Mouse (Mus musculus) neural tube, embryonic 11.5 days (tissue): ENCODE results near the gene Ptrhd1. TPM values are rescaled to one million over a fixed set of nuclear protein-coding genes. Genes with fewer than 3 reads are reported as not detected.

ENCODE experiments used
- ATAC-seq: fragments of 200-750 bp; cut with Nextera tagmentation; 2 replicates; pipeline ENCODE4 v1.8.0; 2017; ENCODE audit warnings: moderate number of reproducible peaks, mild to moderate bottlenecking, moderate TSS enrichment, moderate library complexity; ENCODE audit not compliant: insufficient read depth, low FRiP score, low TSS enrichment
- DNase-seq: peaks from one replicate; pipeline ENCODE4 v3.0.0-alpha.2; 2015; ENCODE audit warnings: low spot score
- H3K27ac ChIP-seq: fragments of 300-500 bp; sonication (generic); 2 replicates; pipeline ENCODE4 v1.5.1; 2014; ENCODE audit warnings: low read depth, mild to moderate bottlenecking, low read length
- H3K27me3 ChIP-seq: fragments of 300-500 bp; sonication (generic); 2 replicates; pipeline ENCODE4 v1.6.1; 2014; ENCODE audit warnings: mild to moderate bottlenecking, low read length, mixed read lengths; ENCODE audit not compliant: control insufficient read depth, insufficient read depth
- H3K36me3 ChIP-seq: fragments of 300-500 bp; sonication (generic); 2 replicates; pipeline ENCODE4 v1.6.1; 2014; ENCODE audit warnings: mild to moderate bottlenecking, low read length, moderate library complexity, mixed read lengths; ENCODE audit not compliant: control insufficient read depth, insufficient read depth
- H3K4me1 ChIP-seq: fragments of 300-500 bp; sonication (generic); 2 replicates; pipeline ENCODE4 v1.6.1; 2014; ENCODE audit warnings: low read length, mixed read lengths; ENCODE audit not compliant: control insufficient read depth, insufficient read depth
- H3K4me2 ChIP-seq: fragments of 300-500 bp; sonication (generic); 2 replicates; pipeline ENCODE4 v1.6.1; 2014; ENCODE audit warnings: low read depth, mild to moderate bottlenecking, moderate library complexity
- H3K4me3 ChIP-seq: fragments of 300-500 bp; sonication (generic); 2 replicates; pipeline ENCODE4 v1.5.1; 2014; ENCODE audit warnings: low read depth, low read length
- H3K9ac ChIP-seq: fragments of 300-500 bp; sonication (generic); 2 replicates; pipeline ENCODE4 v1.6.1; 2014; ENCODE audit warnings: mild to moderate bottlenecking, low read length
- H3K9me3 ChIP-seq: fragments of 300-500 bp; sonication (generic); 2 replicates; pipeline ENCODE4 v1.6.1; 2016; ENCODE audit warnings: low read length; ENCODE audit not compliant: control insufficient read depth
- WGBS: fragments of 180-500 bp; shearing (Covaris S2); extraction: QIAGEN DNeasy Blood & Tissue Kit; methylation state at CpG from one replicate; pipeline ENCODE4 v1.1.7; 2014; 5-methylcytosine and 5-hydroxymethylcytosine counted together
- polyA plus RNA-seq: library from polyadenylated mRNA; unstranded; fragments of >200 nt; fragmentation: Nextera tagmentation; extraction: Ambion mirVana; gene quantifications from 2 replicates; pipeline ENCODE4 v1.2.1, GENCODE M21; 2014

Ptrhd1 gene
- polyA plus RNA-seq, 1 experiment from 2014 or later = 5.9 TPM

DNA sequence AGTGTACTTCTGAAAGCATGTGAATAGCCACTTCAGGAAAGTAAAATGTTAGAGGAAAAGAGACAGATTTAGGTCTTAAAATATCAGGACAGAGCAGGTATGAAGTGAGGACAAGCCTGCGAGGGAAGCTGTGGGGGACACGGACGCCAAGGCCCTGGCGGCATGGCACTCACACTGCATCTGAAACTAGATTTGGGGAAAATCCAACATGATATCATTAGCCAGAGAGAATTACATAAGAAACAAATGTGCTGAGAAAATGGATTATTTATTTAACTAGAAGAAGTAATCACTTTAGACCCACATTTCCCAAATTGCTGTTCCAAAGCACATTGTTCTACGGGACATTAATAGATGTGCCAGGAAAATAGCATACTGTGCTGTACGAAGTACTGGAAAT, 37.3 kb downstream of the Ptrhd1 start:
- no peak overlapping the region for H3K27ac ChIP-seq
- no peak overlapping the region for H3K4me3 ChIP-seq
- no peaks in the 10 kb centered on the region for H3K27me3 ChIP-seq
- DNase-seq (no peak), ATAC-seq (no peak)
- H3K9me3 ChIP-seq = no peaks in the 10 kb centered on the region
- H3K36me3 ChIP-seq = peaks cover 4% of the 10 kb centered on the region; the same call in 1 of the 2 replicates
- H3K9ac ChIP-seq = no peak overlapping the region
- 95% methylated on average over 6 of the region's 6 CpGs for WGBS
- H3K4me2 ChIP-seq = no peak overlapping the region
- H3K4me1 ChIP-seq = no peaks in the 10 kb centered on the region

DNA sequence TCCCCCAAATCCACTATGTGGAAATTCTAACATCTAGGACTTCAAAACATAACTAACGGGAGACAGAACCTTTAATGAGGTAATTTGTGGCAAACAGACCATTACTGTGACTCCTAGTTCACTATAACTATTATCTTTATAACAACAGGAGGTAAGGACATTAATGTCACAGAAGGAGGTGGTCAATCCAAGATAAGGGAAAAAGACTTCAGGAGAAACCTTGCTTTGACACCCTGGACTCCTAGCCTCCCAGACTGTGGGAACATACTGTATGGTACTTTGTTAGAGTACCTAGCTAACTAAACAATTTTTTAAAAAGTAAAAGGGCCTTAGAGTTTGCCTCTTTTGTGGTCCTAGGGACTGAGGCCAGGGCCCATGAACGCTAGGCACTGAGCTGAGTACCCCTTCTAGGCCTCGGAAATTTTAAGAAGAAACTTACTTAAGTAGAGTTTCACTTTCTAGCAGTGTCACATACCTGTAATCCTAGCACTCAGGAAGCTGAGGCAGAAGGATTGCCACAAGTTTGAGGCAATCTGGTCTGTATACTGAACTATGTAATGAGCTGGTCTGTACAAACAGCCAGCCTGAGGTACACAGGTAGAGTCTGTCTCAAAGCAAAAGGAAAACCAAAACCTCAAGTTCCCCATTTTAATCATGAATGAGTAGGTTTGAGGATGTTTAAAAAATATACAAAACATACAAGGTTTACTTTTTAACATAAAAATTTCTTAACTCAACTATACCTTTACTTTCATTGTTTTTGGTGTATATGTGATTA, 45.3 kb downstream of the Ptrhd1 start:
- Histone ChIP-seq H3K4me2 (no peak overlapping the region), H3K27ac (no peak overlapping the region), H3K4me3 (no peak overlapping the region), H3K9ac (no peak overlapping the region), H3K36me3 (0 out of 2 replicates have a peak, but pooled peaks cover 2% of the 10 kb centered on the region), H3K27me3 (no peaks in the 10 kb centered on the region), H3K4me1 (no peaks in the 10 kb centered on the region), H3K9me3 (no peaks in the 10 kb centered on the region)
- no peak for DNase-seq
- 91% methylated on average over 3 of the region's 3 CpGs for WGBS
- no peak for ATAC-seq

DNA sequence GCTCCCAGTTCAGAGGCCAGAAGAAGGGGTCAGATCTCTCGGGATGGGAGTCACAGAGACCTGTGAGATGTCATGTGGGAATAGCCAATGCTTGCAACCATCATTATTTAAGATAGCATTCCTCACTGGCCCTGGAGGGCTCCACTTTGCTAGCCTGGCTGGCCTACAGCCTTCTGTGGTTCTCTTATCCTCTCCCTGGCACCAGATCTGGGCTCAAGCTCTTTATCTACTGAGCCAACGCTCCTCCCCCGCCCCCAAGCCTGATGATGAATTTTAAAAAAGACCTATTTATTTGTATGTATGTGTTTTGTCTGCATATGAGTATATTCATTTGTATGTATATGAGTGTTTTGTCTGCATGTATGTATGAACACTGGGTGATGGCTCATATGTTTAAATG, 46.1 kb downstream of the Ptrhd1 start:
- Histone ChIP-seq H3K27ac (no peak overlapping the region), H3K4me1 (no peaks in the 10 kb centered on the region), H3K4me2 (no peak overlapping the region), H3K9ac (no peak overlapping the region), H3K27me3 (no peaks in the 10 kb centered on the region), H3K36me3 (no peaks in the 10 kb centered on the region), H3K4me3 (no peak overlapping the region), H3K9me3 (no peaks in the 10 kb centered on the region)
- DNase-seq (no peak), ATAC-seq (no peak)
- WGBS = 94% methylated on average over 3 of the region's 3 CpGs

DNA sequence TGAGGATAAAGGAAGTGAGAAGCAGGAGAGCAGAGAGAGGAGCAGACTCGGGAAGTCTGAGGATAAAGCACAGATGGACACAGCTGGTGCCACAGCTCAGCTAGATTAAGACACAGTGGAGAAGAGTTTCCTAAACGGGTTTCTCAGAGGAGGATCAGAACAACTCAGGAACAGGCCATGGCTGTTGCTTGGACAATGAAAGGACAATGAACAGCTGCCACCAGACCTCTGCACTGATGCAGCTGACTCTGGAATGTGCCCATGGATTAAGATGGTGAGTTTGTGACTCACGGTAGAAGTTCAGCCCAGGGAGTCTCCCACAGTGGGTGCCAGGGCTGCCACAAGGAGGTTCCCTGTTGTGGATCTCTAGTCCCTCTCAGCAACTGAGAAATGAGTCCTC, 51.4 kb downstream of the Ptrhd1 start:
- no peak overlapping the region for H3K4me3 ChIP-seq
- WGBS = 57% methylated on average over 3 of the region's 3 CpGs
- H3K4me2 ChIP-seq = no peak overlapping the region
- H3K9ac ChIP-seq = no peak overlapping the region
- H3K36me3 ChIP-seq = no peaks in the 10 kb centered on the region
- ATAC-seq = no peak
- H3K9me3 ChIP-seq = no peaks in the 10 kb centered on the region
- H3K27me3 ChIP-seq = no peaks in the 10 kb centered on the region
- H3K4me1 ChIP-seq = no peaks in the 10 kb centered on the region
- no peak for DNase-seq
- no peak overlapping the region for H3K27ac ChIP-seq

Other genes starting within 250 kb of the Ptrhd1 start
- 14.1 and 17.5 TPM in 2 replicates for gene Efr3b, start 195.1 kb upstream of the Ptrhd1 start, polyA plus RNA-seq
- gene Dnajc27, start 151.4 kb upstream of the Ptrhd1 start, polyA plus RNA-seq = 11.0 and 11.6 TPM in 2 replicates
- gene Adcy3, start 100.9 kb upstream of the Ptrhd1 start, polyA plus RNA-seq = 4.1 and 5.8 TPM in 2 replicates
- 16.3 and 16.6 TPM in 2 replicates for gene Cenpo, start 267 bp downstream of the Ptrhd1 start, polyA plus RNA-seq
- 8.6 and 9.3 TPM in 2 replicates for gene Ncoa1, start 243.2 kb downstream of the Ptrhd1 start, polyA plus RNA-seq